Mouse (Mus musculus) C2C12 (cell line): ENCODE data around the gene Tcf3. TPM values are rescaled to one million over a fixed set of nuclear protein-coding genes. Genes with fewer than 3 reads are reported as not detected.
A peak's percentile ranks its signal among the peaks of the same experiment; 100 is the strongest.

Experiments
- H3K27me3 ChIP-seq: one replicate; pipeline ENCODE4 v1.6.1; 2011; ENCODE audit not compliant: control insufficient read depth, insufficient read depth, insufficient read length
- H3K36me3 ChIP-seq: one replicate; pipeline ENCODE4 v1.6.1; 2011; ENCODE audit not compliant: control insufficient read depth, insufficient read depth
- H3K4me3 ChIP-seq: one replicate; pipeline ENCODE4 v1.5.1; 2011; ENCODE audit warnings: mild to moderate bottlenecking, control low read depth; ENCODE audit not compliant: poor library complexity, insufficient read depth, severe bottlenecking
- H3K79me2 ChIP-seq: one replicate; pipeline ENCODE4 v1.6.1; 2011; ENCODE audit not compliant: control insufficient read depth, insufficient read depth
- H3K79me3 ChIP-seq: one replicate; pipeline ENCODE4 v1.6.1; 2011; ENCODE audit warnings: low read depth, control low read depth
- H3ac ChIP-seq: one replicate; pipeline ENCODE3; 2011; ENCODE audit warnings: low read depth; ENCODE audit not compliant: control insufficient read depth, insufficient read length
- CEBPB ChIP-seq: IDR thresholded peaks from one replicate; pipeline ENCODE4 v1.6.1; 2011; ENCODE audit warnings: low read depth, mild to moderate bottlenecking, control low read depth, moderate library complexity
- CTCF ChIP-seq: IDR thresholded peaks from one replicate; pipeline ENCODE4 v1.5.1; 2011; ENCODE audit not compliant: control insufficient read depth, insufficient read depth, insufficient read length
- FOSL1 ChIP-seq: IDR thresholded peaks from one replicate; pipeline ENCODE4 v1.8.0; 2011; ENCODE audit warnings: mild to moderate bottlenecking, low read length; ENCODE audit not compliant: poor library complexity, insufficient read depth, severe bottlenecking
- MAX ChIP-seq: IDR thresholded peaks from one replicate; pipeline ENCODE4 v1.6.1; 2011; ENCODE audit warnings: mild to moderate bottlenecking, control low read depth
- MYOD1 ChIP-seq: IDR thresholded peaks from one replicate; pipeline ENCODE4 v1.6.1; 2011; ENCODE audit warnings: low read depth; ENCODE audit not compliant: control insufficient read depth, insufficient read length
- MYOG ChIP-seq: IDR thresholded peaks from one replicate; pipeline ENCODE4 v1.6.1; 2011; ENCODE audit not compliant: control insufficient read depth, insufficient read length; ENCODE audit errors: extremely low read depth
- USF1 ChIP-seq: IDR thresholded peaks from one replicate; pipeline ENCODE4 v1.6.1; 2011; ENCODE audit warnings: low read depth, mild to moderate bottlenecking, control low read depth, moderate library complexity
- polyA plus RNA-seq: library from polyadenylated mRNA; unstranded; fragments of >200 nt; fragmentation: generic; extraction: Trizol; gene quantifications from one replicate; pipeline ENCODE4 v1.2.1, GENCODE M21; 2012; ENCODE audit warnings: missing spikeins

Tcf3 gene
- polyA plus RNA-seq, 1 experiment: 111 TPM

GRCm38 (mm10) chr10:80412656-80413541 lies 20.5 kb downstream of the Tcf3 start:
- H3K4me3 ChIP-seq: no peak overlapping the region

GRCm38 (mm10) chr10:80407924-80408323 lies 25.5 kb downstream of the Tcf3 start:
- peaks cover 35% of the 10 kb centered on the region for H3K79me2 ChIP-seq
- H3K79me3 ChIP-seq: peaks cover 29% of the 10 kb centered on the region
- H3K4me3 ChIP-seq: no peak overlapping the region
- H3K27me3 ChIP-seq: no peaks in the 10 kb centered on the region
- H3ac ChIP-seq: no peak overlapping the region
- TF ChIP-seq MAX (no peak), MYOD1 (no peak), CEBPB (no peak), USF1 (no peak), MYOG (no peak), CTCF (no peak), FOSL1 (no peak)
- H3K36me3 ChIP-seq: peaks cover 47% of the 10 kb centered on the region

More at GRCm38 (mm10) chr10:80412656-80413541, 20.5 kb downstream of the Tcf3 start:
- no peak overlapping the region for H3ac ChIP-seq
- H3K79me2 ChIP-seq: no peaks in the 10 kb centered on the region
- H3K27me3 ChIP-seq: no peaks in the 10 kb centered on the region
- TF ChIP-seq CTCF (no peak), CEBPB (no peak), MYOG (no peak), USF1 (no peak)
- H3K79me3 ChIP-seq: no peaks in the 10 kb centered on the region
- peaks cover 77% of the 10 kb centered on the region for H3K36me3 ChIP-seq

- peak within 1 kb of the TSS; percentile 71 for H3K4me3 ChIP-seq
- peaks cover 35% of the 10 kb centered on the region for H3K79me2 ChIP-seq
- H3K27me3 ChIP-seq: no peaks in the 10 kb centered on the region
- H3K79me3 ChIP-seq: peaks cover 29% of the 10 kb centered on the region
- TF ChIP-seq FOSL1: no peak
- no peak for TF ChIP-seq MAX
- TF ChIP-seq USF1: no peak
- TF ChIP-seq MYOD1: no peak
- TF ChIP-seq CTCF: no peak
- TF ChIP-seq MYOG: no peak
- H3K36me3 ChIP-seq: peaks cover 48% of the 10 kb centered on the region
- peak within 1 kb of the TSS; percentile 94 for H3ac ChIP-seq
Observed at GRCm38 (mm10) chr10:80406684-80407501, 26.6 kb downstream of the Tcf3 start, which contains the start of gene Uqcr11. TSS of gene Uqcr11 (minus strand) at chr10:80406830.

GRCm38 (mm10) chr10:80405481-80406173 lies 27.8 kb downstream of the Tcf3 start:
- Histone ChIP-seq H3K27me3 (no peaks in the 10 kb centered on the region), H3ac (peak overlapping the region; percentile 94), H3K79me2 (peaks cover 35% of the 10 kb centered on the region), H3K79me3 (peaks cover 29% of the 10 kb centered on the region), H3K36me3 (peaks cover 40% of the 10 kb centered on the region), H3K4me3 (peak overlapping the region; percentile 71)
- no peak for TF ChIP-seq FOSL1
- no peak for TF ChIP-seq MYOD1
- no peak for TF ChIP-seq CEBPB
- no peak for TF ChIP-seq CTCF
- no peak for TF ChIP-seq MYOG
- TF ChIP-seq USF1: no peak
- no peak for TF ChIP-seq MAX

- Histone ChIP-seq H3K4me3 (no peak overlapping the region), H3K36me3 (peaks cover 30% of the 10 kb centered on the region), H3K27me3 (no peaks in the 10 kb centered on the region), H3ac (no peak overlapping the region), H3K79me2 (peaks cover 40% of the 10 kb centered on the region), H3K79me3 (peaks cover 33% of the 10 kb centered on the region)
- peak; percentile 56 for TF ChIP-seq CTCF
- TF ChIP-seq FOSL1: no peak
- no peak for TF ChIP-seq MYOG
Observed at GRCm38 (mm10) chr10:80403044-80403692, 30.3 kb downstream of the Tcf3 start.
